Mouse (Mus musculus): ENCODE measurements around the gene Kcnh7.
"Not testable (repeated sequence)": the region's sequence is repeated elsewhere in the genome, so short reads cannot be mapped to it uniquely, and the experiment has no call there.

The Kcnh7 gene

DNA sequence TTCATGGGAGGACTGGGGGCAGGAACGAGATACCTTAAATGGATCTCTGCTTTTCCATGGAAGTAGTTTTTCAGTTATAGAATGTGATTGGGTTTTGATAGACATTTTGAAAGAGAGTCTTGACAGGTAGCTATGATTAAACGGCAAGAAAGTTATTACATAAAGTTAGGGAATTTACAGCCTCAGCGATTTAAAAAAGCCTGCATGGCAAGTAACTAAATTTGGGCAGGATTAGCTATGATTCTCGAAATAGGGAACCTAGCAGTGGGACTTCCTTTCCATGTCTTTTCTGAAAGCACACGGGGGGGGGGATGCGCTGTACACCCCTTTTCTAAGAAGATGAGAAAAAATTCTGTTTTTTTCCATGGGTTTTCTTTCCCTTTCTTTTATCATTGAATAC is 466.8 kb downstream of the Kcnh7 start:
- DNase-seq (ENCODE audit: low spot score) = no peak

DNA sequence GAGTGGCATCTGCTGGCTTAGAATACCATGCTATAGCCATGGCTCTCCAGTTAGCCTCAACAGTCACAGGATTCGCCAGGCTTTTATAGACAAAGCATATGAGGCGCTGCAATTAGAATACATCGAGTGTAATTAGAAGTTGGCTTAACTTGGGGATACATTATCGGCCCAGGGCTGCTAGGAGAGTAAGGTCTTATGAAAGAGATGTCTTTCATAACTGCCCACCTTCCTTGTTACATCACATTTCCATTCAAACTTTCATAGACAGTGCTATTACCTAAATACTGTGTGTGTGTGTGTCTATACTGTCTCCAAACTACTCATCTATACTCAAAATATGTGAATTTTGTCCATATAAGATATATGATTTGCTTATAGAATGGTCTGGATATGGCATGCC is 468.8 kb downstream of the Kcnh7 start:
- no peak for DNase-seq (ENCODE audit: low spot score)

DNA sequence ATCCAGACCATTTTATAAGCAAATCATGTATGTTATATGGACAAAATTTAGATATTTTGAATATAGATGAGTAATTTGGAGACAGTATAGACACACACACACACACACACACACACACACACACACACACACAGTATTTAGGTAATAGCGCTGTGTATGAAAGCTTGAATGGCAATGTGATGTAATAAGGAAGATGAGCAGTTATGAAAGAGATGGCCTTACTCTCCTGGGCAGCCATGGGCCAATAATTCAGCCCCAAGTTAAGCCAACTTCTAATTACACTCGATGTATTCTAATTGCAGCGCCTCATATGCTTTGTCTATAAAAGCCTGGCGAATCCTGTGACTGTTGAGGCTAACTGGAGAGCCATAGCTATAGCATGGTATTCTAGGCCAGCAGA is 469.7 kb downstream of the Kcnh7 start:
- not testable (repeated sequence) for DNase-seq (ENCODE audit: low spot score)

DNA sequence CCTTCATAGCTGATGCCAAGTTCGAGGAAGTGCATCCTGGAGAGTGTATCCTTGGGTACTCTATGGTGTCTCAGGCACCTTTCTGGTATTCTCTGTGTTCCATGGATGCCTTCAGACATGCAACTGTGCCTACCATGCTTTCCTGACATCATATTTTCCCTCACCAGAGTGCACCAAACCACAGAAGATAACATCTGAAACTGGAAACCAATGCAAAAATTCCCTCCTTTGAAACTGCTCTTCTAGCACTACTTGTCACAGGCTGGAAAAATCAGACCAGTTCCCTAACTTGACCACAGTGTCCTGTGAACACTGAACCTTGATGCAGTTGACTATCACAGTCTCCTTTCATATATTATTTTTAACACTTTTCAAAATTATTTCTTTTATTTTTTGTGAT is 474.5 kb downstream of the Kcnh7 start:
- no peak for DNase-seq (ENCODE audit: low spot score)

DNA sequence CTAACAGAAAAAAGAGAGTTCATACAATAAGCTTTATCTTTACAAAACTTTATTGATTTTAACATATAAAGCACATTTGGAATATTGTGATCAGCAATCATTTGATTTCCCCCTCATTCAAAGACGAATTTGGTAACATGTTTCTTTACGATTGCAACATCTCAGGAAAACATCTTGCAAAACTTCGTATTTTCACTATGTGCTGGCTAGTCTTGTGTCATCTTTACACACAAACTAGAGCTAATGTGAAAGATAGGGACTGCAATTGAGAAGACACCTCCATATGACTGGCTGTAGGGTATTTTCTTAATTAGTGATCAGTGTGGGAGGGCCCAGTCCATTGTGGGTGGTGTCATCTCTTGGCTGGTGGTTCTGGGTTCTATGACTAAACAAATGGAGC is 477.8 kb downstream of the Kcnh7 start:
- DNase-seq (ENCODE audit: low spot score) = no peak

DNA sequence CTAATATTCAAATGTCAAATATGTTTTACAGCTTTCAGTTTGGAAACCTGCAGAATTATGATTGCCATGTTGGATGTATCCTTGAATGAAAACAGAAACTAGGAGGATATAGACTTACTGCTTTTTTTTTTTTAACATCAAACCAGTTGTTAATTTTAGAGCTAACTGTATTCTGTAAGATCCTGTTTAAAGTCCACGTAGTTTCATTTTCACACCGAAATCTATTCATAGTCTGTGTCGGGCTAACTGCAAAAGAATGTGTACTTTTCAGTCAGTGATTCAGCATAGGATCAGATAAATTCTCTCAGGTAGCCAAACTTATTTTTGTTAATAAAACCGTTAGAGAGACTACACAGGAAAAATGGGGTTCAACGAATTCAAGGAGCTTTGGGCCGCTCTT is 498.2 kb downstream of the Kcnh7 start:
- no peak for DNase-seq (ENCODE audit: low spot score)

DNA sequence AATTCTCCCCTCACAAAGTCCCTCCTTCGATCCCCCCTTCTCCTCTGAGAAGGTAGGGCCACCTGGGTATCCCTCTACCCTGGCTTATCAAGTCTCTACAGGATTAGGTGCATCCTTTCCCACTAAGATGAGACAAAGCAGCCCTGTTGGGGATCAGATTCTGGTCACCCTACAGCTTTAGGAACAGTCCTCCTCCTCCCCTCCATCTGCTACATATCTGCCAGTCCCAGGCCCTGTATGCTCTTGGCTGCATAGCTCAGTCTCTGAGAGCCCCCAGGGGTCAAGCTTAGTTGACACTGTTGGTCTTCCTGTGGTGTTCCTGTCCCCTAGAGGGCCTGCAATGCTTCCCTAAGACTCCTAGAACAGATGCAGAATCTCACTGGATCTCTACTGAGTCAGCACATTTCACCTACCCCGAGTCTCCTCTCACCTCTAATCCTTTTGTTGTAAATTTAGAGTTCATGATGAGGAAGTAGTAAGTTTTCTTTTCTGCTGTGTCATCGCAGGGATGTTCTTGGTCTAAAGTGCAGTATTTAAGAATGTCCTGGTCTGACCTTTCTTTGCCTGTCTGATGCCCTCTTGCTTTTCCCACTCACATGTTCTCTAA is 499.0 kb downstream of the Kcnh7 start:
- no peak for DNase-seq (ENCODE audit: low spot score)

DNA sequence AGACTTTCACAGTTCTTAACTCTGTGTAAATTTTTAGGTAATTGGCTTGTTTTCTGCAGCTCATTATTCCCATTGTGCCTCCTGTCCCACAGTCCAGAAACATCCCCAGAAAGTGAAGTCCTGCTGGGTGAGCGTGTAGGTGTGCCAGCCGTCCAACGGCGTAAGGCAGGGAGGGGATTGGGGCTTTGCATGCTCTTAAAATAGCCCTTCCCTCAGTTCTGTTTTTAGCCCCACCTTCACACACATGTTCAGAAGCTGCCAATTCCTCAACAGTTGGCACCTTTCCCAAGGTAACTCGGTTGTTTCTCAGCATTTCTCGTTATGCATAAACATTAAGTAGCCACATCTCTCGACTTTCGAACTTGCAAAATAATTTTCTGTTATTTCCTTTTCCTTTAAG is 502.4 kb downstream of the Kcnh7 start:
- no peak for DNase-seq (ENCODE audit: low spot score)

DNA sequence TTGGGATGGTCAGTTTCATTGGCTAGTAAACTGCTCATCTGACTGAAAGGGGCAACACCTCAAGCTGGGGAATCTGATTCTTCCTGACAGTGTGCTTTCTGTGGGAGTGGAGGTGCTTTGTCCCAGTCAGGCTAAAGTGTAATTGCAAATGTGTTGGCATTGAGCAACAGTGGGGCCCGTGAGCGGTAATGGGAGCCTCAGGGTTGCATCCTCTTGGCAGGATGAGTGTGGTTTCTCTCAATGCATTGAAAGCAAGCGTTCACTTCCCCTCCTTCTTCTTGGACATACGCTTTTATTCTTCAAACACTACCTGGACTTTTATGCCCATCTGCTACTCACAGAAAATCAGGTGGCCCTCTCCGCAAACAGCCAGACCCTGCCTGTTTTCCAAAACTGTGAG is 511.3 kb downstream of the Kcnh7 start:
- no peak for DNase-seq (ENCODE audit: low spot score)

DNA sequence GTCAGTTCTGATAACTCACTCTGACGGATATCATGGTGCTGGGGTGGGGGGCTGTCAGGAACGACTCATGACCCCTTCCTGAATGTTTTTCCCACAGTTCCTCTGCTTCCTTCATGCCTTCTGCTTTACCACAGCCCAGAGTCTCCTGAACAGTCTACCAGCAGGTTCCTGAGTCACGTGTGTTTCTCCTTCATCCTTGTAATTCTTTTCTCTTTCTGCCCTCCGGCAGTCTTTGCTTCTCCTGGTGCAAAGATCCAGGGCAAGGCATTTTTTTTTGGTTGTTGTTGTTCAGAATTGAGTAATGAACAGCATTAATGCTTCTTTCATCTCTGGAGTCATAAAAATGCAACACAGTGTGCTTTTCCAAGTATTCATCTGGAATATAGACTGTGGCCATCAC is 513.3 kb downstream of the Kcnh7 start:
- no peak for DNase-seq (ENCODE audit: low spot score)

DNA sequence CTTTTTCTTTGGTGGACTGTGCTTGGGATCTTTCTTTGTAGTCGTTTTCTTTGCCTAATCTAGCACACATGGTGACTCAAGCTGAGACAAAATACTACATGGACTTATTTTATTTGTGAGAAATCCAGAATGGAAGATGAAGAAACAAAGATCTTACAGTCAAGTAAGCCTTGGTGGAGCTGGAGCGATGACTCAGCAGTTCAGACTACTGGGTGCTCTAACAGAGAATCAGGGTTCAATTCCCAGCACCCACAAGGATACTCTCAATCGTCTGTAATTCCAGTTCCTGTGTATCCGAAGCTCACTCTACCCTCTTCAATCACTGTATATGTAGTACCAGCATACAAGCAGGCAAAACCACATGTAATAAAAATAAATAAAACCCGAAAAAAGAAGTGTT is 513.8 kb downstream of the Kcnh7 start:
- DNase-seq (ENCODE audit: low spot score) = no peak

DNA sequence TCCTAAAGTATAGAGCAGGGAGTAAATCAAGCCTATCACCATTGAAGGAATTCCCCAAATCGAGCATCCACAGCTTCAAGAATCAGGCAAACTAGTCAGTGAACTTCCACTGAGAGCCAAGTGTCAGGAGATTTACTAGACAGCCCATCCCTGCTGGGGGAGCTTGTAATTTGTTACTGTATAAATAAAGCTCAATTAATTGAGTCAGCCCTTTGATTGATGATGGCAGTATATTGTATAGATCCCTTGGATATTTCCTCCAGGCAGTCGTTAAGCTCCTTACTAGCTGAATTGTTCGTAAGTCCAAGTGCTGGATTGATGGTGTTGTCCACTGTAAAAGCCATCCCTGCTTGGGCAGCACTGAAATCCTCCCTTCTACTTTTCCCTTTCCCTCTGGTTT is 514.2 kb downstream of the Kcnh7 start:
- no peak for DNase-seq (ENCODE audit: low spot score)

DNA sequence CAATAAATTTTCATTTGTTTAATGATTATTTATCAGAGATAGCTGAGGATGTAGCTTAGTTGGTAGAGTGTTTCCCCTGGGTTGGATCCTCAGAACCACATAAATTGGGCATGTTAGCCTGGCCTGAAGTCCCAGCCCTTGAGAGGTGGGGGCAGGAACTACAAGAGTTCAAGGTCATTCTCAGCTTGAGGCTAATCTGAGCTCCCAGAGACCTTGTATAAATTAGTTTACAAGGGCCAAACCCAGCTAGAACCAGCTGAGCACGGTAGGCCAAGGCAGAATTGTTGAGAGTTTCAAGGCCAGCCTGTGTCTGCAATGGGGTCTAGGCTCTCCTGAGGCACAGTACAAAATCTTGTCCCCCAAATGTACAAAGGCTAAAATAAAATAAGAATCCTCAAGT is 518.6 kb downstream of the Kcnh7 start:
- DNase-seq (ENCODE audit: low spot score) = no peak

DNA sequence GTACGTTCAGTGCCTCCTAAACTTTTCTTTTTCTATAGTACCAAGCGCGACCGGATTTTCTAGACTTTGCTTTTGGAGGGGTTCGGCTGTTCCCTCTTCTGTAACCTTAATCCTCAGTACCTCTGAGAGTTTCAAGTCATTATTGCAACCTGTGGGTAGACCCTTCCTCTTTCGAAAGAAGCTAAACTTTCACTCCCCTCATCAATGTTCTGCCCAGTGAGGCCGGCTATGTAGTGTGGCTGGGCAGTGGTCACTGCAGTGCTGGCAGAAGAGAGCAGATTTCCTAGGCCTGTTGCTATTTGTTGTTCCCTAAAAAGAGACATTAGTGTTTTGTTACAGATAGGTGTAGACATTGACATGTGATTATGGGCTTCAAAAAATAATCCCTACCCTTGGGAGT is 519.2 kb downstream of the Kcnh7 start:
- no peak for DNase-seq (ENCODE audit: low spot score)

DNA sequence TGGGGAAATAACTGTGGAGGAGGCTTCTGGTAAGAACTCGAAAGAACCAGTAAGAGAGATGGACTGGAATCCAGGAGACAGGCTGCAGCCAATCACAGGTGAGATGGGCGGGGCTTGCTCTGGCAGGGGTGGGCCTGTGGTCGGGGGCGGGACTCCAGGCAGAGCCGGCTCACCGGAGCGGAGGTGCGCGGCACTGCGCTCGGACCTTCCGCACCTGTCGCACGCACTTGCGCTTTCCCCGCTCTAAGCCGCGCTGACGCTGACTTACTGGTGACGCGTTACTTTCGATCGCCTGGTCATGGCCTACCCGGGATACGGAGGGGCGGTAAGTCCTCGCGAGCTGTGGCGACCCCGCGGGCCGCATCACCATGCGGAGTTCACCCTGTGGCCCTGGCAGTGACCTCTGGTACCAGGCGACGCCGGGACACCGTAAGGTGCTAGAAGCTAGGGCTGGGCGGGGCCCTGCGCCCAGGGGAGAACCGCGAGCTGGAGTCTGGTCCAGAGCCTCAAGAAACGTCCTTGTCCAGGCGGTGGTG is 519.9 kb downstream of the Kcnh7 start, which contains the start of gene Gca:
Gene Gca, plus strand, starts transcription at position 151 of the 536 bp plus-strand sequence.
- DNase-seq (ENCODE audit: low spot score) = peak; percentile 85

DNA sequence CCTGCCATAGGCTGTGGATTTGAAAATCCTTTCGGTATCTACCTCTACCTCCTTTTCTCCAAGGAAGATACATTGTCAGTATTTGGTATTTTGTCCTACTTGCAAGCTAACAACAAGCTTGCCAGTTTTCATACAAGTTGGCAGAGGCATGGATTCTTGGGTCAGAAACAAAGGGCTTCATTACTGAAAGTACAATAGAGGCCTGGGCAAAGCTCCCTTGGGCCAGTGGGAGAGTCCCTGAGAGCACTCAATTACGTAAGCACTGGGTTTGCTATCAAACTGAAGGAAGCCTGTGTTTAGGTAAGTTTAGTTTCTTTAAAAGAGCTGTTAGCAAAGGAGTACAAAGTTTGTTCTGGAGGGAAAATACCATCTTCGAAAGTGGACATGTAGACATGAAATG is 521.5 kb downstream of the Kcnh7 start:
- DNase-seq (ENCODE audit: low spot score) = no peak

DNA sequence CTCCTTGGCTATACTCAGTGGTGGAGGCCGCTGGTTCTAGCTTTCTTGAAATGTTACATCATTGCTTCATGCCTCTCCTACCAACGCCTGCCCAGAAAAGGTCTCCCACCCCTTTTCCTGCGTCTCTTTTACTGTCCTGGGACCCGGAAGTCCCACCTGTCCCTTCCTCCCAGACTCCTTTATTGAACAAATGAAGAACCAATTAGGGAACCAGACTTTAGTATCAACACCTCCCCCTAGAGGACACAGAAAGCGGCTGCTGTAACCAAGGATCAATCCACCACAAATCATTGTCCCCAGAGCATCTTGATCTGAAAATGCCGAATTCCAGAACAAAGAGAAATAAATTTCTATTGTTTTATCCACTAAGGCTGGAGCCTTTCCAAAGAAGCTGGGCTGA is 523.5 kb downstream of the Kcnh7 start:
- no peak for DNase-seq (ENCODE audit: low spot score)

DNA sequence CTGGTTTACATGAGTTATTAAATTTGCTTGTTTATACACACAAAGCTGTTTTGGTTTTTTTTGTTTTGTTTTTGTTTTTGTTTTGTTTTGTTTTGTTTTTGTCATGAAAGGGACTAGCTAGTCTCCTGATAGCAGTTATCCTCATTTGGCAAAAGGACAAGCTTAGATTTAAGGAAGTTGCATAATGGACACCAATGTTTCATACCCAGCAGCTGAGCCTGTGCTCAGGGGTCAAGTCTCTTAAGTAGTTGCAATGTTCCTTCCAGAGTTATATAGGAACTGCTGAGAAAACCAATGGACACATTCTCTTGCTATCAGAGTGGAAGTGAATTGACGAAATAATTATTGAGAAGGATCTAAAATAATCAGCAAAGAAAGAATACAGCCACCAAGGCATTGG is 528.0 kb downstream of the Kcnh7 start:
- no peak for DNase-seq (ENCODE audit: low spot score)

DNA sequence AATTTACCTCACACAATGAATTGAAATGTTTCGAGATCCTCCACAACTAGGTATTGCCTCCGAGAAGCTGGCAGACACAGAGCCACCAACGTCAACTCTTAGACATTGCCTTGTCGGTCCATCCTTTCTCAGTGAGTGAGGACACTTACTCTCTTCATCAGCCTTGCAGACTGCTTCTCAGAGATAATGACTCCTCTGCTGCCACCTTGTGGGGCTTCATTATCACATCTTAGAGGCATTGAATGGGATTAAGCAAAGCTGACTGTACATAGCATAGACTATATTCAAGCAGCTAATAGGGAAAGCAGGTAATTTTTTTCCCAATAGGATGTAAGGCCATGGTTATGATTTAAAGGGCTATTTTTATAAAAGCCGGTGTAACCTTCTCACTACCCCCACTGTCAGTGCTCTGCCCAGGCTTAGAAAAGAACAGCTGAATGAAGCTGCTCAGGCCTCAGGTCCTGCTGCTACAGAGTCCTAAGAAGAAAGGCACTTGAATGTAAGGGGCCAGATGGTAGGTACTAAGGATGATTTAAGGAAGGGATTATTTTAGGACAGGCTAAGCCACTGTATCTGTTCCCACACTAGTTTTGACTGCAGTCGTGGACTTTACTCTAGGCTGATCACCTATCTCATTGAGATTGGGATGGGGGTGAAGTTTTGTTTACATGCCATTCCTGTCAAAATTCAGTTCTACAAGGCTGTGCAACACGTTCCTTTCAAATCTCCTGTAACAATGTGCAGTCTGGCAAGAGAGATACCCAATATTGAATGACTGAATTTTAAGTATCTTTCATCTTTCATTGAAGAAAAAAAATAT is 529.4 kb downstream of the Kcnh7 start:
- DNase-seq (ENCODE audit: low spot score) = peak; percentile 63

DNA sequence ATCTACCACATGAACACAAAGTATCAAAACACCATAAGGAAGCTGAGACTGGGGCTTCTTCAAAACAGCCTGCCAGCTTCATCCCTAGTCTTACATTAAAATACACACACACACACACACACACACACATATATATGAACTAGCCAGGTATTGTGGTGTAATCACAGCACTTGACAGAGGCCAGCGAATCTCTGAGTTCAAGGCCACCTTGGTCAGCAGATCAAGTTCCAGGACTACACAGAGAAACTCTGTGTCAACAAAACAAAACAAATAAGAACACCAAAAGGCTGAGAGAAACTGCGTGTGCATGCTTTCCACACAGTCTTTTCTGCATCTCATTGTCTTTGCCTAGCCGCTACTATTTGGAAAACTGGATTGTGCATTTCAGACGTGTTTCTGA is 531.6 kb downstream of the Kcnh7 start:
- no peak for DNase-seq (ENCODE audit: low spot score)

DNA sequence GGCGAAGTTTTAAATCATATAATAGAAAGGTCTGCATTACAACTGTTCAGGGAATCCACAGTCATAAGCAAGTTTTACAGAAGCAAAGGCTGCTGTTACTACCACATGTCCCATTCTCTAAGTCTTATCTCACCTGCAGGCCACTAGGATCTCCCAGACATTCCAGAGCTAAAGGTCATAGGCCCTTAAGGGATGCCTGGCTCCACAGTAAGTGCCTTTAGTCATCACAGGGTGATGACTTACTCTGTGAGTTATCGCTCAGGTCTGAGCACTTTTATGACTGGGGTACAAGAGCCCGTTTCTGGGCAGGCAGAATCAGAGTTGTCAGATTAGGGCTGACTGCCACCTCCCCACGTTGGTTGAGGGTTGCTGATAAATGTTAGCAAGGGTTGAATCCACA is 532.2 kb downstream of the Kcnh7 start:
- DNase-seq (ENCODE audit: low spot score) = no peak

DNA sequence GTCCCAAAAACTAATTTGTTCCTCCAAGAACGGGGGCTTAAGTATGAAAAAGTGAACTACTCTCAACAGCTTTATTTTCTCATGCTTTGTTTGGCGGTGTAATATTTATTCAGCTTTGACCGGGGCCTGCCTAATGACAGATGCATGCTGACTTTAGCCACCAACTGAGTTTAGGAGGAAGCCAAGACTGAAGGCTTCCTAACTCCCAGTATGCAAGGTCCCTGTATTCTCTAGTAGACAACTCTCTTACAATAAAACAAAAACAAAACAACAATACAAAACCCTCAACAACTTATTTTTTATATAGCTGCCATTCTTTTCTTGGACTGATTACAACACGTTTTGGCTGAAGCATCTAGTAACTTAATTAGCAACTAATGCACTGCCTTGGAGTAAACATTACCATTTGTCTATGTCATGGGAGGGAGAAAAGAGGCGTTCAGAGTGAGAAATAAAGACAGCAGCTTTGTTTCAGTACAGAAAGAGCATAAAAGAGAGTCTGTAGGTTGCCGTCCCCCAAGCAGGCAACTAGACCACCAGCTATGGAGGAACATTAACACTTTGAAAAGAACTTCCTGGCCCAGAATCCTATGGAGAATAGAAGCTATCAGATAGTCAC is 537.3 kb downstream of the Kcnh7 start:
- DNase-seq (ENCODE audit: low spot score) = no peak

DNA sequence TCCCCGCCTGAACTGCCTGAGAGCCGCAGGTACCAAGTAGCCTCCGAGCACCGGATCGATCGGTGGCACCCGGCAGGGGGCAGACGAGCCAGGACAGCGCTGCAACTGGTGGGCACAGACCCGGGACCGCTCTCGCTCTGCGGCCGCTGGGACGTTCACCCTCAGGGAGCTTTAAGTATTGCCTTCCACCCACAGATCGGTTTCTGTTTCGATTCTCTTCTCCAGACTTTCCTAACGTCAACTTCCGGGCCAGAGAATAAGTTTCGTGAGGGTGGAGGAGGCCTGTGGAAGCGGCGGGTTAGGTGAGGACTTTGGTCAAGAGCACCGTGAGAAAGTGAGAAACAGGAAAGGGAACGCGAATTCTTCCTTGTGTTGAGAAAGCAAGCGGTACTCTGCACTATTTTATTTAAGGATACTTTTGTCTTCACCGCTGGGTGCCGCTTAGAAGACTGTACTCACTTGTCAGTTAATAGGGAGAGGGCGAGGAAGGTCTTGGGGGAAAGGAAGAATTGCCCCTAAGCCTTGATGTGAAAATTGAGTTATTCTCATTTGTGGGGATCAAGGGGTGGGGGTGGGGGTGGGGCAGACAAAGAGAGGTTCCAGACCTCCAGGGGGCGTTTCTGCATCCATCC is 538.0 kb downstream of the Kcnh7 start, which contains the start of gene Ifih1:
Gene Ifih1, minus strand, starts transcription at position 242 of the 632 bp plus-strand sequence.
- DNase-seq (ENCODE audit: low spot score) = peak; percentile 83
